Mouse (Mus musculus): ENCODE results near the gene Rbm42. TPM values are rescaled to one million over a fixed set of nuclear protein-coding genes. Genes with fewer than 3 reads are reported as not detected.
A peak's percentile ranks its signal among the peaks of the same experiment; 100 is the strongest.

The Rbm42 gene
- polyA plus RNA-seq, 1 experiment from 2014 or later: 134 TPM

DNA sequence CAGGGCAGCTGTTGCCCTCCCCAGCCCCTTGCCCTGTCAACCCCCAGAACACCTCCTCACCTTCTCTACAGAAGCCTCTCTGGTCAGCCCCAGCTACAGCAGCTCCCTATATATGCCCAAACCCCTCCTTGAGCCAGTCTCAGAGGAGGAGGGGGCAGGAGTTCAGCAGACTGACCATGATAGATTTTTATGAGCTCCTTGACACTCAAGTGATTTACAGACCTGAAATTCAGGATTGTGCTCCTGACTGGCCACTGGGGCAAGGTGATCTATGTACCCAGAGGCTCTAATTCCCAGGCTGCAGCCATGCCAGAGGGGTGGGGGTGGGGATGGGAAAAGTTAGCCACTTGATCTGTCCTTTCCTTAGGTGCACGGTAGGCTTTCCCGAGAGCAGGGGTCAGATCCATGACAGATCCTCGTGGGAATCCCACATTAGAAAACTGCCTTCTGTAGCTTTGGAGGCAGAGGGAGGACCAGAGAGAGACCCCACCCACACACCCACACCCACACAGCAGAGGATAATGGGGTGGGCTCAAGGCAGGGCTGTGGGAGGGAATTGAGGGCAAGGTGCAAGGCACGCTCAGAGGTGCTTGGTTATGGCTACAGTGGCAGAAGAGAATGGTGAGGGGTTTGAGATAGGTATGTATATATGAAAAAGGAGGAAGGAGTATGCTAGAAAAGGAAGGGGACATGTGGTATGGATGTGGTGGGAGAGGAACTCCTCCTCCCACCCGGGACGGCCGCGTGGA lies 37.3 kb downstream of the Rbm42 start, which contains the start of gene Upk1a:
Gene Upk1a, minus strand, starts transcription at position 194 of the 749 bp plus-strand sequence.
- Histone ChIP-seq H3K27ac (ENCODE audit: low read depth, low read length) (no peak within 1 kb of the TSS), H3K27me3 (ENCODE audit: control insufficient read depth, insufficient read depth, low read length) (no peaks in the 10 kb centered on the region), H3K36me3 (ENCODE audit: control insufficient read depth, insufficient read depth, low read length) (0 out of 2 replicates have a peak, but pooled peaks cover 3% of the 10 kb centered on the region), H3K9ac (ENCODE audit: low read length) (no peak within 1 kb of the TSS), H3K4me1 (ENCODE audit: control insufficient read depth, insufficient read depth, low read length) (no peaks in the 10 kb centered on the region), H3K4me2 (ENCODE audit: low read depth) (no peak within 1 kb of the TSS), H3K4me3 (ENCODE audit: low read depth, low read length) (no peak within 1 kb of the TSS), H3K9me3 (ENCODE audit: control insufficient read depth, low read length) (no peaks in the 10 kb centered on the region)
- no peak for ATAC-seq (ENCODE audit: insufficient read depth, low FRiP score, low TSS enrichment)
- WGBS: 67% methylated on average over 8 of the region's 8 CpGs
- no peak for DNase-seq (ENCODE audit: low spot score)

DNA sequence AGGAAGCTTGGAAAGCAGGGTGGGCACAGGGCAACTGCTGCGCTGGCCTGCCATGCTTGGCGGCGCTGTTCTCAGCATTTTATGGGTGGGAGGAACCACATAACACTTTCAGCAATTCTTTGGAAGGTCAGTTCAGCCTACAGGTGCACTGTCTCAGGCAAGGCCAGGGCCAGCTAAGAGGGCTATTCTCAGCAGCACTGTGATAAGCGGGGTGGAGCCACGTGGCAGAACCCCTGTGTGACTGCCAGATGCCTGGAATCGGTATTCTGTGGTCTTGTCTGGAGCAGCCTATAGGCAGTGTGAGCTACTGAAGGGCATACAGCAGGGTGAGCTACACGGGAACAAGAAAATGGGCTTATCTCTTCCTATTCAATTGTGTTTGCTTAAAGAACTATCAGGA lies 40.1 kb downstream of the Rbm42 start:
- Histone ChIP-seq H3K36me3 (ENCODE audit: control insufficient read depth, insufficient read depth, low read length) (no peaks in the 10 kb centered on the region), H3K9me3 (ENCODE audit: control insufficient read depth, low read length) (no peaks in the 10 kb centered on the region), H3K4me1 (ENCODE audit: control insufficient read depth, insufficient read depth, low read length) (no peaks in the 10 kb centered on the region), H3K4me2 (ENCODE audit: low read depth) (no peak overlapping the region), H3K27ac (ENCODE audit: low read depth, low read length) (no peak overlapping the region), H3K4me3 (ENCODE audit: low read depth, low read length) (no peak overlapping the region), H3K9ac (ENCODE audit: low read length) (no peak overlapping the region; the same call in 1 of the 2 replicates), H3K27me3 (ENCODE audit: control insufficient read depth, insufficient read depth, low read length) (no peaks in the 10 kb centered on the region)
- WGBS: 65% methylated on average over 7 of the region's 7 CpGs
- no peak for DNase-seq (ENCODE audit: low spot score)
- no peak for ATAC-seq (ENCODE audit: insufficient read depth, low FRiP score, low TSS enrichment)

DNA sequence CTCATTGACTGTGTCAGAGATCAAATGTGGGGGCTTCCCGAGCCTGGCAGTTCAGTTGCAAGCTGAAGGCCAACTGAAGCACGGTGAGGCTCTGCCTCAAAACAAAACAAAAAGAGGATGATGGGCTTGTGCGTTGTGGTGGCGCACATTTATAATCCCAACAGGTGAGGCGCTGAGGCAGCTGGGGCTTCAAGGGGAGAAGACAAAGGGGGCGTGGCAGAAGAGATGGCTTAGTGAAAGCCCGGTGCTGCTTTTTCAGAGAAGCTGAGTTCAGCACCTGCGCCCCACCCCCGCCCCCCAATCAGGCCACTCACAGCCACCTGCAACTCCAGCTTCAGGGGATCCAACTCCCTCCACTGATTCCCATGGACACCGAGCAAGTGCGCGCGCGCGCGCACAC lies 41.6 kb downstream of the Rbm42 start:
- no peaks in the 10 kb centered on the region for H3K36me3 ChIP-seq (ENCODE audit: control insufficient read depth, insufficient read depth, low read length)
- ATAC-seq (ENCODE audit: insufficient read depth, low FRiP score, low TSS enrichment) (no peak), DNase-seq (ENCODE audit: low spot score) (no peak)
- H3K4me1 ChIP-seq (ENCODE audit: control insufficient read depth, insufficient read depth, low read length): no peaks in the 10 kb centered on the region
- no peak overlapping the region for H3K9ac ChIP-seq (ENCODE audit: low read length)
- H3K27ac ChIP-seq (ENCODE audit: low read depth, low read length): no peak overlapping the region
- WGBS: 47% methylated on average over 16 of the region's 16 CpGs
- no peaks in the 10 kb centered on the region for H3K9me3 ChIP-seq (ENCODE audit: control insufficient read depth, low read length)
- no peak overlapping the region for H3K4me2 ChIP-seq (ENCODE audit: low read depth)
- H3K27me3 ChIP-seq (ENCODE audit: control insufficient read depth, insufficient read depth, low read length): no peaks in the 10 kb centered on the region
- no peak overlapping the region for H3K4me3 ChIP-seq (ENCODE audit: low read depth, low read length)

DNA sequence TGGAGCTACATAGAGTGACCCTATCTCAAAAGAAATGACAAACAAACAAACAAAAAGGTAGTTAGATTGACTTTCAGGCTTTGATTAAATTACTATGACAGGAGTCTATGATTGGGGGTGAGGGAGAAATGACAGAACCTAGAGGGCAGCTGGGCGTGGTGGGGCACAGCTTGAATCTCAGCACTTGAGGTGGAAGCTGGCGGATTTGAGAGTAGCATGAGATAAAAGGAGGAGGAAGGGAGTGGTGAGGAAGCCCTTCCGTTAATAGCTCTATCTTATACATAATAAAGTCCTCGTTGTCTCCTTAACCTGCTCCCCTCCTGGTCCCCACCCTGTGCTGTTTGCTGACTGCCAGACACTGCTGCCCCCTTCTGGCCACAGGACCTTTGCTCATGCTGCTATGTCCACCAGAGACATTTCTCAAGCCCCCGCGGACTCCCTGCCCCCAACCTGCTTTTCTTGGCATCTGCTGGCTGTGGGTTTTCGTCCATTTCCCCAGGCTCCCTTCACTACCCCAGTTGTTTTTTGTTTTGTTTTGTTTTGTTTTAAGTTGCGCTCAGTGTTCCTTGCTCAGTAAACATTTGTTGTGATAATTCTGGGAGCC lies 42.3 kb downstream of the Rbm42 start:
- no peaks in the 10 kb centered on the region for H3K4me1 ChIP-seq (ENCODE audit: control insufficient read depth, insufficient read depth, low read length)
- no peaks in the 10 kb centered on the region for H3K9me3 ChIP-seq (ENCODE audit: control insufficient read depth, low read length)
- H3K27me3 ChIP-seq (ENCODE audit: control insufficient read depth, insufficient read depth, low read length): no peaks in the 10 kb centered on the region
- DNase-seq (ENCODE audit: low spot score) (peak; percentile 68), ATAC-seq (ENCODE audit: insufficient read depth, low FRiP score, low TSS enrichment) (no peak)
- no peak overlapping the region for H3K4me3 ChIP-seq (ENCODE audit: low read depth, low read length)
- H3K36me3 ChIP-seq (ENCODE audit: control insufficient read depth, insufficient read depth, low read length): no peaks in the 10 kb centered on the region
- no peak overlapping the region for H3K4me2 ChIP-seq (ENCODE audit: low read depth)
- WGBS: 27% methylated on average over 8 of the region's 8 CpGs
- H3K9ac ChIP-seq (ENCODE audit: low read length): no peak overlapping the region
- no peak overlapping the region for H3K27ac ChIP-seq (ENCODE audit: low read depth, low read length)

DNA sequence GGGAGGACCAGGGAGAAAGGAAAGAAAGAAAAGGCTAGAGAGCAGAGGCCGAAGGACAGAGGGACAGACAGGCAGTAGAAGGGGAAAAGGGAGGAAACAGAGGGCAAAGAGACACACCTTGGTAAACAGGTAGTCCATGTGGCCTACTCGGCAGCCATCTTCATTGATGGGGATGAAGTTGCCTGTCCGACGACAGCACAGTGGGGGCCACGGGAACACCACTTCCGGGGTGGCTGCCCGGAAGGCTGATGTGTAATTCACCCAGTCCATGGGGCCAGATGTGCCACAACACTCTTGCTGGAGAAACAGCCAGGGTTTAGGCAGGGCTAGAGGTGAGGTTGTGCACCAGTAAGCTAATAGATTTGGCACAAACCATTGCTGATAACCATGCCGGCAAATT lies 45.2 kb downstream of the Rbm42 start:
- Histone ChIP-seq H3K9ac (ENCODE audit: low read length) (no peak overlapping the region), H3K27me3 (ENCODE audit: control insufficient read depth, insufficient read depth, low read length) (no peaks in the 10 kb centered on the region), H3K36me3 (ENCODE audit: control insufficient read depth, insufficient read depth, low read length) (no peaks in the 10 kb centered on the region), H3K4me1 (ENCODE audit: control insufficient read depth, insufficient read depth, low read length) (no peaks in the 10 kb centered on the region), H3K4me2 (ENCODE audit: low read depth) (no peak overlapping the region), H3K9me3 (ENCODE audit: control insufficient read depth, low read length) (no peaks in the 10 kb centered on the region), H3K4me3 (ENCODE audit: low read depth, low read length) (no peak overlapping the region), H3K27ac (ENCODE audit: low read depth, low read length) (no peak overlapping the region)
- WGBS: 91% methylated on average over 8 of the region's 8 CpGs
- ATAC-seq (ENCODE audit: insufficient read depth, low FRiP score, low TSS enrichment) (no peak), DNase-seq (ENCODE audit: low spot score) (no peak)

DNA sequence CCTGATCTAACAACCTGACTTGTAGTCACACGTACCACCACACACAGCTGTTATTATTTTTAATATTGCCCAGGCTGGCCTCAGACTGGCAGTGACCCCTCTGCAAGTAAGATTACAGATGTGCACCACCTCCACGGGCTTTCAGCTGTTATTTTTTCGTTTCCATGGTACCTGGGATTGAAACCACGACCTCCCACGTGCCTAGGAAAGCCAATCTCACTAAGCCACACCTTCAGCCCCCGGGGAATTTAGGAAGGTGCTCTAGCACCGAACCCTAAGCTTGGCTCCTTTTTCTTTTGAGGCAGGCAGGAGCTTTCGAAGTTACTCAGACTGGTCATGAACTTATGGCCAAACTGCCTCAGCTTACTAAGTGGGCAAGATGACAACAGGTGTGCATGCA lies 45.7 kb downstream of the Rbm42 start:
- ATAC-seq (ENCODE audit: insufficient read depth, low FRiP score, low TSS enrichment): no peak
- H3K4me2 ChIP-seq (ENCODE audit: low read depth): no peak overlapping the region
- no peak overlapping the region for H3K9ac ChIP-seq (ENCODE audit: low read length)
- no peak overlapping the region for H3K4me3 ChIP-seq (ENCODE audit: low read depth, low read length)
- no peaks in the 10 kb centered on the region for H3K36me3 ChIP-seq (ENCODE audit: control insufficient read depth, insufficient read depth, low read length)
- no peaks in the 10 kb centered on the region for H3K4me1 ChIP-seq (ENCODE audit: control insufficient read depth, insufficient read depth, low read length)
- no peak overlapping the region for H3K27ac ChIP-seq (ENCODE audit: low read depth, low read length)
- H3K27me3 ChIP-seq (ENCODE audit: control insufficient read depth, insufficient read depth, low read length): no peaks in the 10 kb centered on the region
- no peak for DNase-seq (ENCODE audit: low spot score)
- 64% methylated on average over 8 of the region's 8 CpGs for WGBS
- H3K9me3 ChIP-seq (ENCODE audit: control insufficient read depth, low read length): no peaks in the 10 kb centered on the region

DNA sequence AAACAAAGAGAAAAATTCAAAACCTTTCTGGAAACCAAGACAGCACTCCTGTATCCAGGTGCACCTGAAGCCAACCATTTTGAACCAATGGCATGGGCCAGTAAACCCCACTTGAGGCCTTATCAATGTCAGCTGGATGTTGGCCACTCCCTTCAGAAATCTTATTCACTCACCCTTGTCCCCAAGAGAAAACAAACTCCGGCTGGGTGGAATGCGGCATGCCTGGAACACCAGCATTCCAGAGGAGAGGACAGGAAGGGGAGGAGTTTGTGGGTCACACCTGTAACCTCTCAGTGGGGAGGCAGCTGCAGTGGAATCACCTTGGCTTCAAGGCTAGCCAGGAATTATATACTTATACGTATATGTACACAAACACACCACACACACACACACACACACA lies 47.5 kb downstream of the Rbm42 start:
- no peaks in the 10 kb centered on the region for H3K36me3 ChIP-seq (ENCODE audit: control insufficient read depth, insufficient read depth, low read length)
- no peak overlapping the region for H3K4me3 ChIP-seq (ENCODE audit: low read depth, low read length)
- DNase-seq (ENCODE audit: low spot score) (no peak), ATAC-seq (ENCODE audit: insufficient read depth, low FRiP score, low TSS enrichment) (no peak)
- H3K9ac ChIP-seq (ENCODE audit: low read length): no peak overlapping the region
- H3K27me3 ChIP-seq (ENCODE audit: control insufficient read depth, insufficient read depth, low read length): no peaks in the 10 kb centered on the region
- H3K4me2 ChIP-seq (ENCODE audit: low read depth): no peak overlapping the region
- no peaks in the 10 kb centered on the region for H3K9me3 ChIP-seq (ENCODE audit: control insufficient read depth, low read length)
- WGBS: 41% methylated on average over 3 of the region's 3 CpGs
- H3K4me1 ChIP-seq (ENCODE audit: control insufficient read depth, insufficient read depth, low read length): no peaks in the 10 kb centered on the region
- H3K27ac ChIP-seq (ENCODE audit: low read depth, low read length): no peak overlapping the region

DNA sequence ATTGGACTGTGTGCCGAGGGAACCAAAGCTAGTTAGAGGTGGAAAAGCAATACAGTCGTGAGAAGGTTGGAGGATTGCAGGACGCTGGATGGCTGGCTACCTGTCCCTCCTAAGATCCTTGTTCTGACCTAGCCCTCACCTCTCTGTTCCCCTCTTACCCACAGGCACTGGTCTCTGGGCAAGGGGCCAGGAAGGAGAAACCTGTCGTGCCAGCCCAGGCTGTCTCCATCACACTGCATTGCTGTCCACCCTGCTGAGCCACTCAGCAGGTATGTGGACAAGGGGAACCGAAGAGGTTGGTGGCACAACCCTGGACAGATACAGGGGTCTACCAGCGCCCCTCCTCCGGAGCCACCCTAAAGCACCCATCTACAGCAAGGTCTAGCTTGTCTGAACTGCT lies 49.5 kb downstream of the Rbm42 start:
- no peak for DNase-seq (ENCODE audit: low spot score)
- no peak overlapping the region for H3K4me2 ChIP-seq (ENCODE audit: low read depth)
- no peak overlapping the region for H3K9ac ChIP-seq (ENCODE audit: low read length)
- no peak overlapping the region for H3K27ac ChIP-seq (ENCODE audit: low read depth, low read length)
- ATAC-seq (ENCODE audit: insufficient read depth, low FRiP score, low TSS enrichment): no peak
- H3K27me3 ChIP-seq (ENCODE audit: control insufficient read depth, insufficient read depth, low read length): no peaks in the 10 kb centered on the region
- H3K9me3 ChIP-seq (ENCODE audit: control insufficient read depth, low read length): no peaks in the 10 kb centered on the region
- no peaks in the 10 kb centered on the region for H3K36me3 ChIP-seq (ENCODE audit: control insufficient read depth, insufficient read depth, low read length)
- 72% methylated on average over 7 of the region's 7 CpGs for WGBS
- no peak overlapping the region for H3K4me3 ChIP-seq (ENCODE audit: low read depth, low read length)
- H3K4me1 ChIP-seq (ENCODE audit: control insufficient read depth, insufficient read depth, low read length): no peaks in the 10 kb centered on the region

DNA sequence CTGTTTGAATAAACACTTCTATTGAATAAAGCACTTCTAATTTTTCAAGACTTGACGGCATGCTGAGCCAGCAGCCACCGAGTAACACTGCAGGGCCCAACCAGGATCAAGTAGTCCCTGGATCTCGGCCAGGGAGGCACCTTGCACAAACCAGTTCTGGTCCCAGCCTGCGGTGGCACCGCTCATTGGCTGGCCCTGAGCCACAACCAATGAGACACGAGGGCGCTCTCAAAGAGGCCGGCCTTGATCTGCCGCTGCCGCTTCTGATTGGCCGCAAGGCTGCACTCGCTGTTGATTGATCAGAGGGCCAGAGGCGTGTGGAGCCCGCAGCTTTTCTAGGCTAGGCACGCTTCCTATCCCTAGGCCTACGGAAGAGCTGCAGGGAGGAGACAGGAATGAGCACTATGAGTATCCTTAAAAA lies 50.2 kb downstream of the Rbm42 start:
- H3K4me2 ChIP-seq (ENCODE audit: low read depth): no peak overlapping the region
- no peaks in the 10 kb centered on the region for H3K9me3 ChIP-seq (ENCODE audit: control insufficient read depth, low read length)
- H3K36me3 ChIP-seq (ENCODE audit: control insufficient read depth, insufficient read depth, low read length): no peaks in the 10 kb centered on the region
- no peaks in the 10 kb centered on the region for H3K4me1 ChIP-seq (ENCODE audit: control insufficient read depth, insufficient read depth, low read length)
- 1% methylated on average over 16 of the region's 16 CpGs for WGBS
- H3K9ac ChIP-seq (ENCODE audit: low read length): no peak overlapping the region
- H3K4me3 ChIP-seq (ENCODE audit: low read depth, low read length): no peak overlapping the region
- peak; percentile 88 for DNase-seq (ENCODE audit: low spot score)
- H3K27me3 ChIP-seq (ENCODE audit: control insufficient read depth, insufficient read depth, low read length): no peaks in the 10 kb centered on the region
- ATAC-seq (ENCODE audit: insufficient read depth, low FRiP score, low TSS enrichment): peak; percentile 99
- no peak overlapping the region for H3K27ac ChIP-seq (ENCODE audit: low read depth, low read length)
